Mouse (Mus musculus) heart, adult 2 months (tissue): ENCODE data around the gene Ampd3. TPM values are rescaled to one million over a fixed set of nuclear protein-coding genes. Genes with fewer than 3 reads are reported as not detected.

ENCODE experiments used
- DNase-seq, 2 experiments: peaks; one replicate each; pipeline ENCODE4 v3.0.0; 2021
- H3K27ac ChIP-seq: fragments of 200-600 bp; 2 replicates; pipeline ENCODE4 v1.8.1; 2022
- H3K27me3 ChIP-seq: fragments of 200-500 bp; 2 replicates; pipeline ENCODE4 v1.6.1; 2012; ENCODE audit warnings: mild to moderate bottlenecking, low read length, inconsistent platforms, mixed read lengths; ENCODE audit not compliant: control insufficient read depth, insufficient read depth
- H3K36me3 ChIP-seq: fragments of 200-500 bp; 2 replicates; pipeline ENCODE4 v1.6.1; 2012; ENCODE audit warnings: low read length, inconsistent platforms; ENCODE audit not compliant: control insufficient read depth, insufficient read depth
- H3K4me1 ChIP-seq: fragments of 200-500 bp; 2 replicates; pipeline ENCODE4 v1.6.1; 2011; ENCODE audit warnings: low read length; ENCODE audit not compliant: control insufficient read depth, insufficient read depth
- H3K4me3 ChIP-seq: fragments of 200-600 bp; 2 replicates; pipeline ENCODE4 v1.8.1; 2022
- H3K79me2 ChIP-seq: fragments of 200-500 bp; replicated peaks from 2 replicates; pipeline ENCODE4 v1.6.1; 2012; ENCODE audit warnings: mild to moderate bottlenecking, inconsistent platforms, low read length, moderate library complexity, mixed read lengths; ENCODE audit not compliant: control insufficient read depth, insufficient read depth
- H3K9ac ChIP-seq: fragments of 200-500 bp; 2 replicates; pipeline ENCODE4 v1.6.1; 2012; ENCODE audit warnings: low read depth, mild to moderate bottlenecking, control low read depth, inconsistent platforms, low read length, mixed read lengths
- CTCF ChIP-seq: fragments of 200-600 bp; IDR thresholded peaks from 2 replicates; pipeline ENCODE4 v1.8.1; 2022; ENCODE audit warnings: antibody characterized with exemption, mild to moderate bottlenecking, moderate library complexity
- EP300 ChIP-seq: fragments of 200-500 bp; IDR thresholded peaks from 2 replicates; pipeline ENCODE4 v1.6.1; 2011; ENCODE audit warnings: low read depth, low read length, control low read depth; ENCODE audit not compliant: insufficient read depth
- POLR2A ChIP-seq: fragments of 200-500 bp; IDR thresholded peaks from 2 replicates; pipeline ENCODE4 v1.6.1; 2011; ENCODE audit warnings: mild to moderate bottlenecking, low read depth, low read length, control low read depth; ENCODE audit not compliant: insufficient read depth
- WGBS: fragments of 180-500 bp; shearing (Covaris S2); methylation state at CpG from one replicate; pipeline ENCODE4 v1.1.7; 2018; 5-methylcytosine and 5-hydroxymethylcytosine counted together
- intact Hi-C: fragments of 180-260 bp; cut with DNase I; formaldehyde crosslinking; loops from one replicate; pipeline ENCODE4 v1.15.1; 2025
- polyA plus RNA-seq: library from polyadenylated mRNA; depleted of rRNA; stranded (reverse); fragments of >200 nt; gene quantifications from 2 replicates; pipeline ENCODE4 v1.2.3, GENCODE M21; 2012
- total RNA-seq, 2 experiments: library from RNA; stranded (reverse); gene quantifications; 2 replicates each; pipeline ENCODE4 v1.2.3; 2021

Ampd3 gene
- total and polyA plus RNA-seq, 3 experiments = 29.9 to 43.6 (median 38.9) TPM

- H3K27ac ChIP-seq = no peak overlapping the region
- no peaks in the 10 kb centered on the region for H3K79me2 ChIP-seq
- 82% methylated on average over 5 of the region's 5 CpGs for WGBS
- DNase-seq = no peak
- intact Hi-C loops = no loop called here
- no peak overlapping the region for H3K4me3 ChIP-seq
- no peak overlapping the region for H3K9ac ChIP-seq
- no peaks in the 10 kb centered on the region; the same call in 1 of the 2 replicates for H3K4me1 ChIP-seq
- no peaks in the 10 kb centered on the region for H3K27me3 ChIP-seq
- no peaks in the 10 kb centered on the region for H3K36me3 ChIP-seq
- TF ChIP-seq EP300 (no peak), CTCF (no peak), POLR2A (no peak)
Observed at GRCm38 (mm10) chr7:110742022-110742421, 26.0 kb upstream of the Ampd3 start.

- H3K36me3 ChIP-seq = no peaks in the 10 kb centered on the region
- no peak overlapping the region for H3K4me3 ChIP-seq
- no peaks in the 10 kb centered on the region for H3K27me3 ChIP-seq
- DNase-seq = no peak
- no peak overlapping the region for H3K9ac ChIP-seq
- no peaks in the 10 kb centered on the region for H3K4me1 ChIP-seq
- WGBS = 87% methylated on average over 5 of the region's 5 CpGs
- no peak overlapping the region for H3K27ac ChIP-seq
- intact Hi-C loops = no loop called here
- H3K79me2 ChIP-seq = no peaks in the 10 kb centered on the region
- TF ChIP-seq POLR2A (no peak), CTCF (no peak), EP300 (no peak)
Observed at GRCm38 (mm10) chr7:110746087-110746562, 21.9 kb upstream of the Ampd3 start.

GRCm38 (mm10) chr7:110746809-110747208 is 21.2 kb upstream of the Ampd3 start:
- DNase-seq = no peak
- H3K27me3 ChIP-seq = no peaks in the 10 kb centered on the region
- no peaks in the 10 kb centered on the region for H3K79me2 ChIP-seq
- no peak overlapping the region for H3K27ac ChIP-seq
- no peak overlapping the region for H3K4me3 ChIP-seq
- H3K9ac ChIP-seq = no peak overlapping the region
- H3K36me3 ChIP-seq = no peaks in the 10 kb centered on the region
- no peaks in the 10 kb centered on the region for H3K4me1 ChIP-seq
- 51% methylated on average over 2 of the region's 2 CpGs for WGBS
- TF ChIP-seq POLR2A = no peak
- intact Hi-C loops = no loop called here

GRCm38 (mm10) chr7:110750834-110751233 is 17.2 kb upstream of the Ampd3 start:
- no peak for DNase-seq
- peaks cover 2% of the 10 kb centered on the region; the same call in 1 of the 2 replicates for H3K4me1 ChIP-seq
- H3K27me3 ChIP-seq = no peaks in the 10 kb centered on the region
- no peak overlapping the region for H3K4me3 ChIP-seq
- intact Hi-C loops = no loop called here
- H3K27ac ChIP-seq = no peak overlapping the region
- WGBS = 40% methylated on average over 4 of the region's 4 CpGs
- H3K79me2 ChIP-seq = no peaks in the 10 kb centered on the region
- H3K9ac ChIP-seq = no peak overlapping the region
- no peak for TF ChIP-seq POLR2A
- no peak for TF ChIP-seq CTCF
- TF ChIP-seq EP300 = no peak
- no peaks in the 10 kb centered on the region for H3K36me3 ChIP-seq

GRCm38 (mm10) chr7:110751634-110752033 is 16.4 kb upstream of the Ampd3 start:
- Histone ChIP-seq H3K79me2 (no peaks in the 10 kb centered on the region), H3K9ac (no peak overlapping the region), H3K4me3 (no peak overlapping the region), H3K27ac (no peak overlapping the region), H3K27me3 (no peaks in the 10 kb centered on the region), H3K4me1 (peaks cover 2% of the 10 kb centered on the region; the same call in 1 of the 2 replicates), H3K36me3 (no peaks in the 10 kb centered on the region)
- intact Hi-C loops = no loop called here
- DNase-seq = no peak
- no peak for TF ChIP-seq POLR2A
- WGBS = 61% methylated on average over 1 of the region's 1 CpGs

- H3K4me3 ChIP-seq = no peak overlapping the region
- intact Hi-C loops = no loop called here
- no peak overlapping the region for H3K9ac ChIP-seq
- H3K4me1 ChIP-seq = peaks cover 2% of the 10 kb centered on the region; the same call in 1 of the 2 replicates
- no peak overlapping the region for H3K27ac ChIP-seq
- DNase-seq = no peak
- H3K27me3 ChIP-seq = no peaks in the 10 kb centered on the region
- 95% methylated on average over 1 of the region's 1 CpGs for WGBS
- TF ChIP-seq POLR2A (no peak), EP300 (no peak), CTCF (no peak)
- no peaks in the 10 kb centered on the region for H3K36me3 ChIP-seq
- no peaks in the 10 kb centered on the region for H3K79me2 ChIP-seq
Observed at GRCm38 (mm10) chr7:110753310-110753709, 14.7 kb upstream of the Ampd3 start.
